Mouse (Mus musculus) ovary, adult 18-20 months (tissue): ENCODE results near the gene Dnmt1.
A peak's percentile ranks its signal among the peaks of the same experiment; 100 is the strongest.

Experiments
- DNase-seq: peaks from one replicate; pipeline ENCODE4 v3.0.0; 2022; ENCODE audit warnings: low spot score, mixed read lengths

Dnmt1 gene

GRCm38 (mm10) chr9:20879097-20879792 lies 80.4 kb downstream of the Dnmt1 start, which contains the start of gene Angptl6:
TSS of gene Angptl6 (minus strand) at chr9:20879727.
- DNase-seq, result no peak

- DNase-seq, result no peak
These were observed 81.0 kb downstream of the Dnmt1 start for GRCm38 (mm10) chr9:20878710-20879065.

GRCm38 (mm10) chr9:20878041-20878709 lies 81.5 kb downstream of the Dnmt1 start:
- DNase-seq, result peak; percentile 100

- DNase-seq, result no peak
These were observed 82.3 kb downstream of the Dnmt1 start for GRCm38 (mm10) chr9:20877118-20878040.

- DNase-seq, result no peak
These were observed 83.2 kb downstream of the Dnmt1 start for GRCm38 (mm10) chr9:20876318-20877117.

- DNase-seq, result no peak
These were observed 84.5 kb downstream of the Dnmt1 start for GRCm38 (mm10) chr9:20875021-20875790.

- no peak for DNase-seq
These were observed 86.2 kb downstream of the Dnmt1 start for GRCm38 (mm10) chr9:20873521-20873920.

- no peak for DNase-seq
These were observed 86.7 kb downstream of the Dnmt1 start for GRCm38 (mm10) chr9:20872991-20873390.

- no peak for DNase-seq
These were observed 89.2 kb downstream of the Dnmt1 start for GRCm38 (mm10) chr9:20870211-20871173.

- DNase-seq, result no peak
These were observed 90.4 kb downstream of the Dnmt1 start for GRCm38 (mm10) chr9:20869246-20869645.

- peak; percentile 50 for DNase-seq
These were observed 91.2 kb downstream of the Dnmt1 start, which contains the start of gene A230050P20Rik for GRCm38 (mm10) chr9:20868448-20869001. TSS of gene A230050P20Rik (plus strand) at chr9:20868642.

GRCm38 (mm10) chr9:20866879-20867278 lies 92.8 kb downstream of the Dnmt1 start:
- no peak for DNase-seq

- DNase-seq, result no peak
These were observed 97.5 kb downstream of the Dnmt1 start for GRCm38 (mm10) chr9:20862225-20862624.

- DNase-seq, result no peak
These were observed 97.9 kb downstream of the Dnmt1 start for GRCm38 (mm10) chr9:20861821-20862220.

- DNase-seq, result no peak
These were observed 99.8 kb downstream of the Dnmt1 start for GRCm38 (mm10) chr9:20859926-20860325.
